ENCODE assay signal across 8 mouse cellular contexts in genomic region chr3:96669727-96670468, GRCm38 (mm10). TPM values are rescaled to one million over a fixed set of nuclear protein-coding genes. Genes with fewer than 3 reads are reported as not detected.
A peak's percentile ranks its signal among the peaks of the same experiment; 100 is the strongest.
DNase-seq lines count a peak whose midpoint lies in the region; ATAC-seq lines count a peak whose summit lies in the region.

Gene Ankrd35, plus strand, starts transcription at chr3:96670131.

- H3K4me3 ChIP-seq in intestine, embryonic 15.5 days (replicated peaks), result peak within 1 kb of the TSS; percentile 39

- H3K27me3 ChIP-seq in intestine, embryonic 15.5 days (replicated peaks), result no peaks in the 10 kb centered on the region

- no peaks in the 10 kb centered on the region for H3K36me3 ChIP-seq in intestine, embryonic 15.5 days

- H3K9me3 ChIP-seq in intestine, embryonic 15.5 days, result no peaks in the 10 kb centered on the region

- peak within 1 kb of the TSS; percentile 87 for H3K4me2 ChIP-seq in intestine, embryonic 15.5 days (replicated peaks)

- peak; percentile 94 for ATAC-seq in intestine, embryonic 15.5 days

- peak within 1 kb of the TSS; percentile 12 for H3K9ac ChIP-seq in intestine, embryonic 15.5 days

- 6% methylated on average over 35 of the region's 35 CpGs for WGBS in intestine, embryonic 15.5 days

- intact Hi-C loops in gastrocnemius, postnatal 36 days (cut with DNase I), result no loop called here
- intact Hi-C loops in left cerebral cortex, postnatal 14 days (cut with DNase I), result no loop called here

- no peak within 1 kb of the TSS for H3K27ac ChIP-seq in intestine, embryonic 15.5 days

- H3K4me1 ChIP-seq in intestine, embryonic 15.5 days (replicated peaks), result peaks cover 8% of the 10 kb centered on the region; the same call in 1 of the 2 replicates

- DNase-seq in adrenal gland, postnatal 10 days, result peak; percentile 85
- peak; percentile 61 for DNase-seq in embryo, embryonic 11.5 days (ENCODE audit: low read depth, low spot score)
- DNase-seq in gastrocnemius, postnatal 36 days, result peak; percentile 68 to 73
- DNase-seq in left cerebral cortex, postnatal 14 days (ENCODE audit: low spot score in 2 of 2), result peak; percentile 67 to 69
- DNase-seq in mesoderm, embryonic 11.5 days (ENCODE audit: low read depth, low spot score), result peak; percentile 84
- peak; percentile 52 to 68 for DNase-seq in right cerebral cortex, postnatal 36 days (ENCODE audit: low spot score in 2 of 2)
- DNase-seq in adipocyte (ENCODE audit: low spot score), result no peak

RNA-seq across cellular contexts. Expression of gene Ankrd35, which starts in this region (rescaled TPM):
- 1 to 10 TPM; 1.5 to 1.9 TPM for total RNA-seq in adrenal gland, postnatal 10 days (2021)
- under 1 TPM; 0.35 to 0.92 TPM for total RNA-seq in gastrocnemius, postnatal 36 days (2021)
- 0.48 and 0.49 TPM in 2 replicates for polyA plus RNA-seq in intestine, embryonic 15.5 days (2015; fragmentation: Nextera tagmentation; extraction: Ambion mirVana)
- total RNA-seq in left cerebral cortex, postnatal 14 days (2021), result 1 to 10 TPM; 4.6 to 7.6 TPM

Comparison
In these comparisons a context has a peak if more than half of its experiments do, and no peak if none do; other contexts are left out.
1. Peak in DNase-seq in gastrocnemius, postnatal 36 days; RNA of the gene not detected or under 1 TPM.
2. Peak in ATAC-seq, H3K4me3 ChIP-seq, H3K9ac ChIP-seq and H3K4me2 ChIP-seq in intestine, embryonic 15.5 days; RNA of the gene not detected or under 1 TPM.